Mouse (Mus musculus) kidney, embryonic 16.5 days (tissue): ENCODE measurements around the gene Jazf1. TPM values are rescaled to one million over a fixed set of nuclear protein-coding genes. Genes with fewer than 3 reads are reported as not detected.

Source experiments
- ATAC-seq: fragments of 200-750 bp; cut with Nextera tagmentation; 2 replicates; pipeline ENCODE4 v1.8.0; 2017; ENCODE audit warnings: moderate TSS enrichment; ENCODE audit not compliant: low FRiP score, low TSS enrichment
- H3K27ac ChIP-seq: fragments of 300-500 bp; sonication (generic); 2 replicates; pipeline ENCODE4 v1.5.1; 2014; ENCODE audit warnings: low read length
- H3K27me3 ChIP-seq: fragments of 300-500 bp; sonication (generic); 2 replicates; pipeline ENCODE4 v1.6.1; 2014; ENCODE audit warnings: low read length, control low read depth, mixed read lengths; ENCODE audit not compliant: insufficient read depth
- H3K36me3 ChIP-seq: fragments of 300-500 bp; sonication (generic); 2 replicates; pipeline ENCODE4 v1.6.1; 2014; ENCODE audit warnings: low read length, control low read depth, mixed read lengths; ENCODE audit not compliant: insufficient read depth
- H3K4me1 ChIP-seq: fragments of 300-500 bp; sonication (generic); 2 replicates; pipeline ENCODE4 v1.6.1; 2014; ENCODE audit warnings: low read length, control low read depth, mixed read lengths; ENCODE audit not compliant: insufficient read depth
- H3K4me2 ChIP-seq: fragments of 300-500 bp; sonication (generic); replicated peaks from 2 replicates; pipeline ENCODE4 v1.6.1; 2014; ENCODE audit warnings: low read depth, low read length
- H3K4me3 ChIP-seq: fragments of 300-500 bp; sonication (generic); 2 replicates; pipeline ENCODE4 v1.5.1; 2014; ENCODE audit warnings: mild to moderate bottlenecking, low read length
- H3K9ac ChIP-seq: fragments of 300-500 bp; sonication (generic); replicated peaks from 2 replicates; pipeline ENCODE4 v1.6.1; 2014; ENCODE audit warnings: low read length
- H3K9me3 ChIP-seq: fragments of 300-500 bp; sonication (generic); 2 replicates; pipeline ENCODE4 v1.6.1; 2016; ENCODE audit warnings: low read length, control low read depth
- WGBS: fragments of 180-500 bp; shearing (Covaris S2); extraction: QIAGEN DNeasy Blood & Tissue Kit; methylation state at CpG from one replicate; pipeline ENCODE4 v1.1.7; 2014; 5-methylcytosine and 5-hydroxymethylcytosine counted together
- polyA plus RNA-seq: library from polyadenylated mRNA; unstranded; fragments of >200 nt; fragmentation: Nextera tagmentation; extraction: Ambion mirVana; gene quantifications from 2 replicates; pipeline ENCODE4 v1.2.1, GENCODE M21; 2015

Jazf1 gene
- polyA plus RNA-seq, 1 experiment from 2014 or later, result 3.3 TPM

GRCm38 (mm10) chr6:52925458-52926042 is 142.9 kb downstream of the Jazf1 start:
- no peaks in the 10 kb centered on the region for H3K4me1 ChIP-seq
- no peak overlapping the region for H3K4me2 ChIP-seq
- H3K27me3 ChIP-seq, result no peaks in the 10 kb centered on the region
- H3K36me3 ChIP-seq, result no peaks in the 10 kb centered on the region
- no peaks in the 10 kb centered on the region for H3K9me3 ChIP-seq
- WGBS, result 64% methylated on average over 9 of the region's 9 CpGs
- no peak for ATAC-seq
- H3K9ac ChIP-seq, result no peak overlapping the region
- H3K4me3 ChIP-seq, result no peak overlapping the region
- H3K27ac ChIP-seq, result no peak overlapping the region

- no peaks in the 10 kb centered on the region for H3K9me3 ChIP-seq
- H3K9ac ChIP-seq, result no peak overlapping the region
- H3K4me1 ChIP-seq, result no peaks in the 10 kb centered on the region
- WGBS, result 64% methylated on average over 6 of the region's 6 CpGs
- no peaks in the 10 kb centered on the region for H3K36me3 ChIP-seq
- no peaks in the 10 kb centered on the region for H3K27me3 ChIP-seq
- H3K4me2 ChIP-seq, result no peak overlapping the region
- no peak for ATAC-seq
- no peak overlapping the region for H3K4me3 ChIP-seq
- no peak overlapping the region for H3K27ac ChIP-seq
These were observed 147.2 kb downstream of the Jazf1 start for GRCm38 (mm10) chr6:52921248-52921647.

- Histone ChIP-seq H3K9ac (no peak overlapping the region), H3K27ac (no peak overlapping the region), H3K4me2 (no peak overlapping the region), H3K36me3 (no peaks in the 10 kb centered on the region), H3K27me3 (no peaks in the 10 kb centered on the region), H3K4me3 (no peak overlapping the region), H3K9me3 (no peaks in the 10 kb centered on the region), H3K4me1 (no peaks in the 10 kb centered on the region)
- ATAC-seq, result no peak
- 83% methylated on average over 6 of the region's 6 CpGs for WGBS
These were observed 147.7 kb downstream of the Jazf1 start for GRCm38 (mm10) chr6:52920719-52921118.

- H3K27me3 ChIP-seq, result no peaks in the 10 kb centered on the region
- H3K9me3 ChIP-seq, result no peaks in the 10 kb centered on the region
- no peak overlapping the region for H3K27ac ChIP-seq
- no peak for ATAC-seq
- H3K9ac ChIP-seq, result no peak overlapping the region
- no peaks in the 10 kb centered on the region for H3K36me3 ChIP-seq
- 68% methylated on average over 7 of the region's 7 CpGs for WGBS
- no peak overlapping the region for H3K4me3 ChIP-seq
- H3K4me2 ChIP-seq, result no peak overlapping the region
- H3K4me1 ChIP-seq, result no peaks in the 10 kb centered on the region
These were observed 149.0 kb downstream of the Jazf1 start for GRCm38 (mm10) chr6:52919442-52919841.

GRCm38 (mm10) chr6:52918980-52919379 is 149.5 kb downstream of the Jazf1 start:
- Histone ChIP-seq H3K9me3 (no peaks in the 10 kb centered on the region), H3K36me3 (no peaks in the 10 kb centered on the region), H3K27ac (no peak overlapping the region), H3K9ac (no peak overlapping the region), H3K4me3 (no peak overlapping the region), H3K4me2 (no peak overlapping the region), H3K4me1 (no peaks in the 10 kb centered on the region), H3K27me3 (no peaks in the 10 kb centered on the region)
- peak; percentile 65; the same call in 1 of the 2 replicates for ATAC-seq
- 2% methylated on average over 2 of the region's 2 CpGs for whole genome bisulfite sequencing

- H3K36me3 ChIP-seq, result no peaks in the 10 kb centered on the region
- no peak overlapping the region for H3K9ac ChIP-seq
- H3K27ac ChIP-seq, result no peak overlapping the region
- no peak overlapping the region for H3K4me2 ChIP-seq
- no peak for ATAC-seq
- 72% methylated on average over 4 of the region's 4 CpGs for WGBS
- H3K4me1 ChIP-seq, result no peaks in the 10 kb centered on the region
- no peak overlapping the region for H3K4me3 ChIP-seq
- no peaks in the 10 kb centered on the region for H3K27me3 ChIP-seq
- no peaks in the 10 kb centered on the region for H3K9me3 ChIP-seq
These were observed 151.0 kb downstream of the Jazf1 start for GRCm38 (mm10) chr6:52917471-52917870.

GRCm38 (mm10) chr6:52916836-52917376 is 151.5 kb downstream of the Jazf1 start:
- Histone ChIP-seq H3K27me3 (no peaks in the 10 kb centered on the region), H3K9me3 (no peaks in the 10 kb centered on the region), H3K27ac (no peak overlapping the region), H3K4me1 (no peaks in the 10 kb centered on the region), H3K36me3 (no peaks in the 10 kb centered on the region), H3K4me3 (no peak overlapping the region), H3K9ac (no peak overlapping the region), H3K4me2 (no peak overlapping the region)
- ATAC-seq, result no peak
- 52% methylated on average over 3 of the region's 3 CpGs for WGBS

GRCm38 (mm10) chr6:52914921-52915320 is 153.5 kb downstream of the Jazf1 start:
- Histone ChIP-seq H3K27ac (no peak overlapping the region), H3K27me3 (no peaks in the 10 kb centered on the region), H3K4me1 (no peaks in the 10 kb centered on the region), H3K4me2 (no peak overlapping the region), H3K4me3 (no peak overlapping the region), H3K9ac (no peak overlapping the region), H3K9me3 (no peaks in the 10 kb centered on the region), H3K36me3 (no peaks in the 10 kb centered on the region)
- WGBS, result 68% methylated on average over 2 of the region's 2 CpGs
- no peak for ATAC-seq

GRCm38 (mm10) chr6:52912143-52912918 is 156.1 kb downstream of the Jazf1 start:
- no peak overlapping the region for H3K4me3 ChIP-seq
- no peaks in the 10 kb centered on the region for H3K9me3 ChIP-seq
- H3K27ac ChIP-seq, result no peak overlapping the region
- H3K36me3 ChIP-seq, result no peaks in the 10 kb centered on the region
- H3K4me2 ChIP-seq, result no peak overlapping the region
- no peak for ATAC-seq
- H3K9ac ChIP-seq, result no peak overlapping the region
- H3K4me1 ChIP-seq, result peaks cover 3% of the 10 kb centered on the region; the same call in 1 of the 2 replicates
- 75% methylated on average over 5 of the region's 5 CpGs for WGBS
- no peaks in the 10 kb centered on the region for H3K27me3 ChIP-seq

- 78% methylated on average over 5 of the region's 5 CpGs for WGBS
- H3K36me3 ChIP-seq, result no peaks in the 10 kb centered on the region
- no peak for ATAC-seq
- peaks cover 11% of the 10 kb centered on the region; the same call in 1 of the 2 replicates for H3K4me1 ChIP-seq
- H3K9ac ChIP-seq, result no peak overlapping the region
- no peaks in the 10 kb centered on the region for H3K9me3 ChIP-seq
- H3K27ac ChIP-seq, result no peak overlapping the region
- H3K27me3 ChIP-seq, result no peaks in the 10 kb centered on the region
- no peak overlapping the region for H3K4me3 ChIP-seq
- H3K4me2 ChIP-seq, result no peak overlapping the region
These were observed 161.6 kb downstream of the Jazf1 start for GRCm38 (mm10) chr6:52906801-52907200.
